Mouse (Mus musculus): ENCODE data around the gene Ablim2.
A peak's percentile ranks its signal among the peaks of the same experiment; 100 is the strongest.

Ablim2 gene

DNA sequence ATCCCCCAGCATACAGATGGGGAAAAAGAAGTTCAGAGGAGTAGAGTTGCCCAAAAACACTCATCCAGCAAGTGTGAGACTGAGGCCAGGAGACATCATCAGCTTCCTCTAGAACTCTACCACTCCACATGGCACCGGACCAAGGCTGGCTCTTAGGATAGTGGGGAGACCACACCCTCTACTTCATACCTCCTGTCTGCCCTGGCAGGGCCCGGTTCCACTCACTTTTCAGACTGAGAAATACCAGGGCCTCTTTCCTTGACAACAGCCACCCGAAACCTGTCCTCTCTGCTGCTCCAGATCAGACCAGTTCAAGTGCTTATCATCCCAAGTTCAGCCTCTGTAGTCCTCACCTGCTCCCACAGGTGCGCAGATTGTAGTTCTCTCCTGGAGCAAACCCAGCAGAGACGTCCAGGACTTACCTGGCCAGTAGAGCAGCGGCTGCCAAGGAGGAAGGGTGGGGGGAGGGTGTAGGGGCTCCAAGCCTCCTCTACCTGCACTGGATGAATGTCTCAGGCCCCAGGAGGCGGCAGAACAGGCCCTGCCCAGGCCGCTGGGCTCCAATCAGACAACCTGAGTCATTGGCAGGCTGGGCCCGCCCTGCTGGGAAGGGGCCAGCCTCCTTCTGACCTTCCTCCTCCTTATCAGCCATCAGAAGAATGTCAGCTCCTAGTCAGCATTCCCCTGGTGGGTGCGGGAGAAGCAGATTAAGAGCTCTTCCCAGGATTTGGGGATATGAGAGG is 18.0 kb upstream of the Ablim2 start, which contains the start of gene Sh3tc1:
TSS of gene Sh3tc1 (minus strand) at position 452 of the 743 bp plus-strand sequence.
- DNase-seq = no peak

DNA sequence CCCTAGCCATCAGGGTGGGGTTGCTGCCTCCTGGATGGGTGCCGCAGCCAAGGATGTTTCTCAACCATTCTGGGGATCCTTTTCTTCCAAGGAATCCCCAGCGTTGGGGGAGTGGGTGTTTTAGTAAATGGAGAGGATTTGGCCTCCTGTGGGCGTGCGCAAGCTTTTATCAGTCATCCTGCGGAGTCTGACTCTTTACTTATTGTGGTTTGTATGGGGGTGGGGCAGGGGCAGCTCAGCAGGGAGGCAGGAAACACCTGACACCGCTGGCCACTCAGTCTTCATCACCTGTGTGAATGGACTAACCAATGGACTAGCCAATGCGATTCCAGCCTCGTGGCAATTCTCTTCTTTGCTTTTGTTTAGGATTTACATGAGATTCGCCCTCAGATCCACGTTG is 17.0 kb upstream of the Ablim2 start:
- DNase-seq = no peak

DNA sequence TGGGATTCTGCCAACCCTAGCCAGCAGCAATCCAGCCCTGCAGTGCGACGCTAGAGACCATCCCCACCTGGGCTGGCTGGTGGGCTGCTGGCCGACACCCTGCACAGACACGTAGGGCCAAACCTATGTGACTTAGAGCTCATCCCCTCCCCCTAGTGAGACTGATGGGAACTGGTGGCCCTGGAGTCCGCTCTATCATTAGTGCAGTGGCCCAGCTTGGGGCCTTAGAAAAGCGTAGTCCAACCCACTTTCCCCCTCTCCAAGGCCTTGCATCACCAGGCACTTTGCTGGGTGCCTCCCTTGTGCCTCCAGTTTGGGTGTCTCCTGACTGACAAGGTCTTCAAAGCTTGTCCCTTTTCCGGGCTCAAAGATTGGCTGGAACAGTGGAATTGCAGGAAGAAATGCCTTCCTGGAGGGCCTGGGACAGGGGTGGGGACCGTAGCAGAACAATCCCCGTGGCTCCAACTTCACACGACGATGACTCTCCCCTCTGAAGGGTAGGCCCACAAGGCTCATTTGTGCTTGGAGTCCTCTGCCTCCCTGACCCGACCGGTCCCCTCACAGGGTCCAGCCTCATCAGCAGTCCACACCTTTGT is 16.4 kb upstream of the Ablim2 start:
- no peak for DNase-seq

DNA sequence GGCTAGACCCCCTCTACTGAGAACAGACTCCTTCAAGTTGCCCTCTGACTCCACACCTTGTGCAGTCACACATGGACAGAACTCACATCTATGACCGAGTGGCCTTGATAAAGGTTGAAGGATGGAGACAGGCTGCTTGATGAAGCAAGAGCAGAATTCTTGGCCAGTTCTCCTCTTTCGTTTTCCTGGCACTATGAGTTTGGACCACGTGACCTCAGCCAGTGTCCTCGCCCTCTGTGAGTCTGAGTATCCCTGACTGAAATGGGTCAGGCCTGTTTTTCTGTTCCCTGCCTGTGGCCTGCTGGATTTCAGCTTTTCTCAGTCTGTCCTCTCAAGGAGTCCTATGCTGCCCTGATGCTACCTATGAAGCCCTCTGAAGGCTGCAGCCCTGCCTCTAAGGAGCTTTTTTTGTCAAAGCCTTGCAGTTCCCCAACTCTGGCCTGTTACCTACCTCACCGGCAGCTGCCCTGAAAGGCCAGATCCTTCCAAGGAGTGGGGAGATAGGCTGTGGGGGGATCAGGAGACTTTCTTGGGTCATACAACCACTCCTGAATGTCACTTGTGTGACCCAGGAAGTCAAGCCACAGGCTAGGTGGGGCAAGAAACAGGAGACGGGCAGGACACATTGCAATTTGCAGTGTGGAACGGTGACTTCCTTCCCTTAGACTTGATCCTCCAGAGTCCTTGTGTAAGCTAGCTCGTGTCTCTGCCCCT is 14.3 kb upstream of the Ablim2 start:
- no peak for DNase-seq

DNA sequence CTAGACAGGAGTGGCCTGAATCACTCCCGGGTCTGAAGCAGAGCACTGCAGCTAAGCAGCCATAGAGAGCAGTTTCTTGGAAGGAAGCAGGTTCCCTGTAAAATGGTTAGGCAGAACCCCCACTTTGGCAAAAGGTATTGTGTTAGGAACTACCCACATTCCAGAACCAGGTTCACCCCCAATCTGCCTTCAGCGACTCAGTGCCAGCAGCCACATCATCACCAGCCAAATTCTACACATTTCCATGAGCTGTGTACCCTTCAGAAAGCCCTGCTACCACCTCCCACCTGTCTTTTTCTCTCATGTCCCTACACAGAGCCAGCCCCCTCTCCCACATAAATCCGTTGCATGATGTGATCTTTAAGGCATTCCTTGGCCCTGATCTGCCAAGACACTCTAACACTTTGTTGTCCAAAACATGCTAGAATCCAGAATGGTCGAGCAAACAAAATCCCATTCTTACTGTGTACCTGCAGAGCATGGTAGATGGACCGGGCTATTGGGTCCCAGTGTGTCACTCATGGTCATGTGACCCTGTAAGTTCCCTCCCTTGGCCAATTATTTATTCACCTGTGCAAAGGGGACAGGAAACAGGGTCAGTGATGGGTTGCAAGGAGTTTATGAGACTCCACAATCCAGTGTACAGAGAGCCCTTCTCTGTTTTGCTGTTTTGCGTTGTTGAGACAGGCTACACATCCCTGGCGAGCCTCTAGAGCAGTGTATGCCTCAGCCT is 13.5 kb upstream of the Ablim2 start:
- no peak for DNase-seq

DNA sequence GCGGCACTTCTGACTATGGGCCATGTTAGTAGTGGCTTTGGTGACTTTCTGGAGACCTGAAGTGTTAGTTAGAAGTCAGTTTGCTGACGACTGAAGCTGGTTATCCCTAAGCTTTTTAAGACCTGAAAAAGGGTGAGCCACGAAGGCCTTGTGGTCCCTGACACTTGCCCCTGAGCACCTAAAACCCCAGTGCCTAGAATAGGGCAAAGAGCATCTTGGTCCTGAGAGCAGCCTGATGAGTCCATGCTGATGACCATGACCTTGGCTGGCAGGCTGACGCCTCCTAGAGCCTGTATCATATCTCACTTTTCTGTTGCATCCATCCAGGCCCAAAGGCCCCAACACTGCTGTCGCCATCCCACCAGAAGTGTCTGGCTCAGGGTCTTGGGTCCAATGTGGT is 12.3 kb upstream of the Ablim2 start:
- DNase-seq = no peak

DNA sequence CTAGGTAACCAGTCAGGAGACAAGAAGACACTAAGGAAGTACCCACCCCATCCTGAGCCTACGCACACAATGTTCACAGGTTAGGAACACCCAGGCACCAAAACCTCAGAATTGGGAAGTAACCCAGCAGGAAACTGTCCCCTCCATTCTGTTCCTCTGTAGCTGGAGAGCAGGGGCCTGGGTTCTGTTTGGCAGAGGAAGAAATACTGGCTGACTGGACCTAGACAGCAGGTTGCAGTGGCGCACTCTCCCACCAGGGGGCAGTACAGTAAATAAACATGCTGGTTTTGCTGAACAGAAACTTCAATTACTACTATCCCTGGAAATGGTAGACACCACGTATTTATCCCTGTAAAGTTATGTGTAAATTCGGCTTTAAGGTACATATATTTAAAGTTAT is 10.8 kb upstream of the Ablim2 start:
- no peak for DNase-seq

DNA sequence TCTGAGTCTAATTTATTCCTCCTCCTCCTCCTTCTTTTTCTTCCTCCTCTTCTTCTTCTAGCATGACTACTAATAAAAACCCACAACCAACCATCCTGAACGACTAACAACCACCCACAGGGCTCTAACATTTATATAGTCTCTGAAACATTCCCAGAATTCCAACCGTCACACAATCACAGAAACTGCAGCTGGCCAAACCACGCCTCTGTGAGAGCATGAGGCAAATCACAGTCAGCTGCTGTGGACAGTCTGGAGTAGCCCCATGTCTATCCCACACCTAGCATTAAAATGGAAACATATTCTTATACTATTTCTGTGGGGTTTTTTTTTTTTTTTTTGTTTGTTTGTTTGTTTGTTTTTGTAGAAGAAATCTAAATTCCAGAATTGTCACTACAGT is 8.3 kb upstream of the Ablim2 start:
- DNase-seq = no peak

DNA sequence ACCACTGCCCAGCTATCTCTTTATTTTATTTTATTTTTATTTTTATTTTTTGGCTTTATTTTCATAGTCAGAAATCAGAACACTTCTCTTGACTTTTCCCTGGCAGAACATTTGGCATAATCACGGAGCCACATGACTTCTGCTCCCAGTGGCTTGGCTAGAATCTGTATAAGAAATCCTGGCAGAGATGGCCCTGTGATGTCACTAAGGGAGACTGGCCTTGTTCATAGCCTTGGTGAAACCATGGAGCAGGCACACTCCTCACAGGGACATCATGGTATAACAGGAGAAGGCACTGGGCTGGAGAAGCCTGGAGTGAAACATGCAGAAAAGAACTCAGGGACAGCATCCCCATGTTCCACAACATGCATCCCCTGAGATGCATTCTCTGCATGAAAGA is 7.7 kb upstream of the Ablim2 start:
- DNase-seq = no peak

DNA sequence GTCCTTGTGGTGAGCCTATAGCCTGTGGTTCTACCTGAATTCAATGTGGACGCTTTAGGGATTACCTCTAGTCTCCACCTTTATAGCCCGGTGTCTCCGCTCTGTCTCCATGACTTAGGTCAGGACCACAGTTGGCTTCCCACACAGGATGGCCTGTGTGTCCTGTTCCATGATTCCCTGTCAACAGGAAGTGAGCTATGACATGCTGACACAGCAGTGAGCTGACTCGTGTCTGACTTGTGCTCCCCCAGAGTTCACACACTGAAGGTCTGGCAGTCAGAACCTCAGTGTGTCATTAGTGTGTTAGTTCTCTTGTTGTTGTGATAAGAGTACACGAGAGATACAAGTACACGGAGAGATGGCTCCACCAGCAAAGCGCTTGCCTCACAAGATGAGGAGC is 6.7 kb upstream of the Ablim2 start:
- no peak for DNase-seq

DNA sequence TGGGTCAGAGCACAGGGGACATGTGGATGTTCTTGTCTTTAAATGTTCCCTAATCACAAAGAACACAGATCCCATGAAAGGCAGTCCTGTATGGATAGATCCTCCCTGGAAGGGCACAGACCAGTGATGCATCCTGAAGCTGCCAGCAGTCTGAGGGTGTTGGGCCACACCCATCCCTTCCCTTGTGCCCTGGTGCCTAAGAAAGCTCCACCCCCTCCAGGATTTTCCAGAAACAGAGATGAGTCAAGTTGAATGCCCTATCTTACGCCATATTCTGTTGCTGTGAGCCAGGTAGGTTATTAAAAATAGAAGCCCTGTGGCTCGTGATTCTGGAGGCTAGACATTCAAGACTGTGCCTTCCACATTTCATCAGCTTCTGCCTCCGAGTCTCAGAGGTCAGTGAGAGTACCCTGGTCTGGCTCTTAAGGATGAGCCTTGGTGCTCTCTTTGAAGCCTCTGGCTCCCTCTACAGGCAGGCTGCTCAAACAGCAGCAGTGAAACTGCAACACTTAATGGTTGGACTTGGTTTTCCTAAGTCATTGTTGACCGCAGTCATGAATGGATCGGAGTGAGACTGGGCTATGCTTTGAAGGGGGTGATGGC is 2.4 kb upstream of the Ablim2 start:
- DNase-seq = no peak

DNA sequence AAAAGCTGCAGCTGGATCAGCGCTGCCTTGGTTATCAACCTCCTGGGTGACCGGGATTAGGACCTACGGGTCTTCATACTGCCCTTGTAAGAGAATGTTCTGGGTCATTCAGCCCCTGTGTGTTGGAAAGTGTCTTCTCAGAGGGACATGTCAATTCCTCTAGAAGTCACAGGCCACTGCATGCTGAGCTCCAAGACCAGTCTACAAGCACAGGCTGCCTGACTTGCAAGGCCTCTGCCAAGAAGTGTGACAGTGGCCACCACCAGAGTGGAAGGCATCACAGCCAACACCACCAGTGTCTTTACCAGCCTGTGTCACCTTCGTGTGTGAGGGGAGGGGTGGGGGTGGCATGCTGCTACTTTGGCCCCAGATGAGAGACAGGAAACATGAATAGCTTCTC is 1.7 kb upstream of the Ablim2 start:
- no peak for DNase-seq

DNA sequence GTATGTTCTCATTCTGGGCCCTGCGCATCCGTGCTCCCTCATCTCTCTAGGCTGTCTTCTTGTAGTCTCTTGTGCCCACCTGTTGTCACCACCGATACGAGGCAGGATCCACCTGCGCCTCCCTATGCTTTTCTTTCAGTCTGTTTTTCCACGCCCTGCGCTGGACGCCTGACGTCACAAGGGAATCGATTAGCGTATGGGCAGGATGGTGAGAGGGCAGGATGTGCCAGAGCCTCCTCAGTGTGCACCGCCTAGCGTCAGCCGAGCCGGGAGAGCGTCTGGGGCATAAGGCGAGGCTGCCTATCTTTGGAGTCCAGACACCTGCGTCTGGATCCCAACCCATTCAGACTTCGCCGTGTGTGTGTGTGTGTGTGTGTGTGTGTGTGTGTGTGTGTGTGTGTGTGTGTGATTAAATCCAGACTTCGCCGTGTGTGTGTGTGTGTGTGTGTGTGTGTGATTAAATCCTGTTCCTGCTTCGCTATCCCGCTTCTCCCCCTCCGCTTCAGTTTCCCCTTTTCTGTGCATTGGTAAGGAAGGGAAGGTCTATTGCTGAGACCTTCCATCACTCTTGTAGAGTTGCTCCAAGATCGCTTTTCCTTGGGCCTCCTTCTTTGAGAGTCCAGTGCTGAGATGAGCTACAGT is 562 bp upstream of the Ablim2 start:
- peak; percentile 16 to 43 for DNase-seq

DNA sequence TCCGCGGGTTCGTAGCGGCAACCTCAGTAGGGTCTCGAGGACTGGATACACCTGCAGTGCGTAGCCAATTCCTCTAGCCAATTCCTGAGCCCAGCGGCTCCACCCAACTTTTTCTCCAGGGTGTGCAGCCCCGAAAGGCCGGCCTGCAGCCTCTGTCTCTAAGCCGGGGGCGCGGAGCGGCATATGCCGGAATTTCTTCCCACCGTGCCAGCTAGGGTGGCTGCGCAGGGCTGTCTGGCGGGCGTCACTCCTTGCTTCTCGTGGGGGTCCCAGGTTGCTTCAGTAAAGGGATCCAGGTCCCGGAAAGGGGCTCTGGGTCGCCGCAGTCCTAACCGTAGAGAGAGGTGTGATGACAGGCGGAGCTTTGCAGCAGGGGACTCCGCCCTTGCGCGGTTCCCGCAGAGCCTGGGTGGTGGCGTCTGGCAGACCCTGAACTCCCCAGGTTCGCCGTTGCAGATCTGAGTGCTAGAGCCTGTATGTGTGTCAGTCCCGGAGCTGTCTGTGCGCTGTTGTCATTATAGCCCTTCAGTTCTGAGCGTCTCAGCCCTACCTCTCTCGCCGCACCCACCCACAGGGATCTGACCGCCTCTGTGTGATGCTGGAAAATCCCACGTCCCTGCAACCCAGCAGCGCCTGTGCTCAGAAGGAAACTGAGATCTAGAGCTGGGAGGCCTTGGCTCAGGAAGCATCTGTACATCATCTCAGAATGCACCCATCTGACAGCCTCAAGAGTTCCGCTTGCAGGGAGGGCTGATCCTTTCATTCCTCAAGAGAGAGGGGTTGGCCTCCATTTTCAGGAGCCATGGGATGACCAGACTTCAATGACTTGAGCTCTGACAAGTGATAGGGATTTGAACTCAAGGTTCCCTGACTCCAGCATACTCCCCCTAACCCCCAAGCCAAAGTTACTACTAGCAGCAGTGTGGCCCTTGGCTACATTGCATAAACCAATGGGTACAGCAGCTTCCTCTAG is 687 bp downstream of the Ablim2 start:
- DNase-seq = peak; percentile 33 to 37

DNA sequence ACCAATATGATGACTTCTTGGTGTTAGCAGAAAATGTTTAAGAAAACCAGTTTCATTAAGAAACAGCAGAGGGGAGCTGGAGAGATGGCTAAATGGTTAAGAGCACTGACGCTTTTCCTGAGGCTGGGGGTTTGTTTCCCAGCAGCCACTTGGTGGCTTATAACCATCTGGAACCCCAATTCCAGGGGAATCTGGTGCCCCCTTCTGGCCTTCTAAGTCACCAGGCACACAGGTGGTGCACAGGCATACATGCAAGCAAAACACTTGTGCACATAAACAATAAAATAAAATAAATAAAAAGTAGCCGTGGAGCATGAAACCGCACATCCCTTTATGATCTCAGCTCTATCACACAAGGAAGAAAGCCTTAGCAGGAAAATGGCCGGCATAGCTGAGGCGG is 3.6 kb downstream of the Ablim2 start:
- no peak for DNase-seq

DNA sequence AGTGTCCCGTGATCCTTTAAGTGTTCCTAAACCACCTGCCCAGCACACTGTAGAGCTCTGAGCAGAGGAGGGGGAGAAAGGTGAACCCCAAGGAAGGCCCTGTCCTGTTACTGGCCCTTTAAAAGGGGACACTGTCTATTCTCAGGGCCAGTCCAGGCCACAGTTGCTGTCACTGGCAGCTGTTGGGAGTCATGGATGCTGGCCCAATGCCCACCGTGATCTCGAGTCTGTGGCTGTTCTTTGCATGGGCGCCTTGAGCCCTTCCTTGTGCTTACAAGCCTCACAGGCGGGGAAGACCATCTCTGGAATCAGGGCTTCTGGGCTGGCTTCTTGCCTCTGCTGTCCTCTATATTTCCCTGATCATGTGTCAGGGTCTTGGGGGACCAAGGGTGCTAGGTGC is 4.7 kb downstream of the Ablim2 start:
- DNase-seq = no peak

DNA sequence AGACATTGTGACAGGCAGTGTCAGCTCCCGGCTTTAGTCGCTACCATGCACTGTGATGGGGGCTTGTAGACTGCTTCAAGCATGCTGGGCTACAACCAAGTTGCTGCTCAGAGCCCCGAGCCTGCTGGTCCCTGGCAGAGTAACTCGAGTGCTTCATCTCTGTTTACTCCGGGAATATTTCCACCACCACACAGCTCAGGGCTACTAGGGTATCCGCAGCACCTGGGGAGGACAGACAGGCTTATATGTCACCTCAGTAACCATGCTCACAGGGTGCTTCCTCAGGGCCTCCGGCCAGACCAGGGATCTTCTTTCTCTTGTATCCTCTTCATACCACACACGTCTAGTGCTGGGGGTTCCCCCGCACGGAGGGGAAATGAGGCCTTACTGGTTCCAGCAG is 5.2 kb downstream of the Ablim2 start:
- no peak for DNase-seq

DNA sequence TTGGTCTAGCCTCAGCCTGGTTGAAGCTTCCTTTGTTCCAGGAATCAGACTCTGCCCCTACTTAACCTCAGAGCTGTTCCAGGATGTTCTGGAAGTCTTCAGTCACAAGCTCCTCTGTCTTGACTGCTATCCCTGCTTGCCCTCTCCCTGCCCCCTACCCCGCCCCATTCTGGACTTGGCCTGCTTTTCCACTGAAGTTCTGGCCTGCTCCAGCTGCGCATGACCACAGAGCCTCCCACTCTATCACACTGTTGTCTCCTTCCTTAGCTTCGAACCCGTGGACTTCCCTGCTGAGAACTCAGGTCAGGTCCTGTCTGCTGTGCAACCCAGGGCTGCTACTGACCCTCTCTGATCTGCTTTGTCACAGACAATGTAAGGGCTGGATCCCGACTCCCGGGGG is 8.2 kb downstream of the Ablim2 start:
- DNase-seq = no peak

DNA sequence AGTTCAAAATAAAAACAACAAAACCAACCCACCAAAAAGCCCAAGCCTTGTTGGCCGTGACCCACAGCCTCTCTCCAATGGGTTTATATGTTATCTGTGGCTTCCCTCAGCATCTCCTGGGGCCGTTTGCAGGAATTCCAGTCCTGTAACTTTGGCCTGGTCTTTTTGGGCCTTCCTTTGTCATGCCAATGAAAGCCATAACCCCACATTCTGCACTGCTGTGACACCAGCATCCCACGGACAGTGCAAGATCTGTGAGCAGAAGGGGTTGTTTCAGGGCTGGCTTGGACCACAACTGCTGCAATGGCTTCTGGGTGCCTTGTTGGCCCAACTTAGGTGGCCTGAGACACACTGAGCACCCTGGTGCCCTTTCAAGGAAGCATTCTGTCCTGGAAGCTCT is 10.8 kb downstream of the Ablim2 start:
- no peak for DNase-seq

DNA sequence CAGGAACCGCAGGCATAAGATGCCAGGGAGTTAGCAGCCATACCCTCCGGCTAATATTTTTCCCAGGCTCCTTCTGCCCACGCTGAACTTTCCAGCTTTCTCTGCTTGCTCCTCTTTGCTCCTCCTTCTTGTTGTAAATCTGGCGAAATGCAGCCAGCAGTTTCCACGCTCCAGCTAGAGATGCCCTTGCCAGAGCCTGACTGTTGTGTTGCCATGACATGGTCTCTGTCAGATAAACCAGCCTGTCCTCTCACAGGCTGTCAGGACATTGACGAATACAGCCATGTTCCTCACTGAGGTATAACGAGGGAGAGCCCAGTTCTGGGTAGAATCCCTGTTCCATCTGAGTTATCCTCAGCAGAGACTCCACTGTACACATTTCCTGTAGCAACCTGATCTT is 11.3 kb downstream of the Ablim2 start:
- no peak for DNase-seq

DNA sequence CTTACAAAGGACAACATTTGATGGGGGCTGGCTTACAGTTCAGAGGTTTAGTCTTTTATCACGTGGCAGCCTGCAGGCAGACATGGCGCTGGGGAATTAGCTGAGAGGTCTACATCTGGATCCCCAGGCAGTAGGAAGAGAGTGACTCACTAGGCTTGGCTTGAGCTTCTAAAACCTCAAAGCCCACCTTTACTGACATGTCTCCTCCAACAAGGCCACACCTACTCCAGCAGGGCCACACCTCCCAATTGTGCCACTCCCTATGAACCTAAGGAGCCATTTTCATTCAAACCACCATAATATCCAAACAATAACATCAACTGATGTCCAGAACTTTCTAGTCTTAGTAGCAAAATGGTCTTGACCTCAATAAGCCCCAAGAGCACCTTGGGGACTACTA is 12.6 kb downstream of the Ablim2 start:
- no peak for DNase-seq
